Mouse (Mus musculus) spleen, adult 2 months (tissue): ENCODE measurements around the gene Gpha2.

Experiments used
- CTCF ChIP-seq: fragments of 200-500 bp; IDR thresholded peaks from 2 replicates; pipeline ENCODE4 v1.5.1; 2011; ENCODE audit warnings: mild to moderate bottlenecking, inconsistent platforms; ENCODE audit not compliant: insufficient read depth, insufficient read length, insufficient replicate concordance; ENCODE audit errors: extremely low read depth
- POLR2A ChIP-seq: fragments of 200-500 bp; IDR thresholded peaks from 2 replicates; pipeline ENCODE4 v1.6.1; 2011; ENCODE audit warnings: low read depth, low read length, inconsistent platforms

DNA sequence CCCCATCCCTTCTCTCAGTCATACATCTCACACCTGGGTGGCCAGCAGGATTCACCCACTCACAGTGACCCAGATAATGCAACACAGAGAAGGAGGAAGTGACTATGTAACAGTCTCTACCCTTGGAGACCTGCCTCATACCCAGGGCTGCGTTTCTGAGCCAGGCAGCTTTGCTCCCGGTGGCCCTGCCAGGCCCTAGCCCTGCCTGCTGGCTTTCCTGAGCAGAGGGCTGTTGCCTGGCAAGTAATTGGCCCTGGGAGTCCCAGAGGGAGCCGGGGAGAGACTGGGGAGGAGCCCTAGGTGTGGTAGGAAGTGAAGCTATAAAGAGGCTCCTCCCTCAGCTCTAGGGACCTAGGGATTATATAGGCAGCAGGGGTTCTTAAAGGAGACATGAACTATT lies 43.6 kb upstream of the Gpha2 start:
- no peak for TF ChIP-seq POLR2A
- TF ChIP-seq CTCF: no peak
